20 mouse cellular contexts compared by ENCODE assay signal in genomic region chr3:135285807-135286206, GRCm38 (mm10). TPM values are rescaled to one million over a fixed set of nuclear protein-coding genes. Genes with fewer than 3 reads are reported as not detected.
DNase-seq lines count a peak whose midpoint lies in the region; ATAC-seq and TF ChIP-seq lines count a peak whose summit lies in the region.
"Had no signal": no experiment of that assay in that cellular context is flagged by ENCODE, and none has a peak within 500 bp of the region (broad histone marks: within the 10 kb centered on the region; RNA-seq: fewer than 3 reads in every experiment).

No protein-coding gene starts in this region.

- H3K4me2 ChIP-seq in lung, embryonic 14.5 days = no peak overlapping the region
- H3K4me2 ChIP-seq in lung, embryonic 16.5 days (ENCODE audit: low read depth, low read length) = peak overlapping the region; percentile 26; the same call in 1 of the 2 replicates
- H3K4me2 ChIP-seq: embryonic facial prominence, embryonic 12.5 days; forebrain, embryonic 13.5 days; forebrain, embryonic 15.5 days had no signal

- no peak overlapping the region for H3K4me3 ChIP-seq in lung, embryonic 14.5 days (ENCODE audit: low read depth, low read length)
- H3K4me3 ChIP-seq in lung, embryonic 16.5 days (ENCODE audit: low read length) = peak overlapping the region; percentile 22; the same call in 1 of the 2 replicates
- H3K4me3 ChIP-seq in lung, adult 2 months (replicated peaks; ENCODE audit: extremely low read depth, low read depth, low read length) = no peak overlapping the region
- H3K4me3 ChIP-seq: embryonic facial prominence, embryonic 10.5 days; embryonic facial prominence, embryonic 12.5 days; forebrain, embryonic 13.5 days; forebrain, embryonic 15.5 days had no signal

- no peak for ATAC-seq in lung, embryonic 14.5 days (ENCODE audit: insufficient read depth)
- peak; percentile 56 for ATAC-seq in lung, embryonic 16.5 days (ENCODE audit: low read depth)
- no peak for ATAC-seq in CD4-positive, CD25-positive, alpha-beta regulatory T cell, adult 4 months
- ATAC-seq: forebrain, embryonic 13.5 days; forebrain, embryonic 15.5 days; forebrain, postnatal 0 days had no signal

- no peak for TF ChIP-seq CTCF in lung, embryonic 14.5 days (IDR thresholded peaks at IDR 0.05; ENCODE audit: low read depth)
- no peak for TF ChIP-seq CTCF in lung, adult 2 months (IDR thresholded peaks at IDR 0.05; ENCODE audit: insufficient read depth, low read length)

- no peak overlapping the region for H3K27ac ChIP-seq in lung, embryonic 14.5 days (ENCODE audit: low read depth)
- H3K27ac ChIP-seq in lung, embryonic 16.5 days (ENCODE audit: low read length) = peak overlapping the region; percentile 76; the same call in 1 of the 2 replicates
- H3K27ac ChIP-seq: embryonic facial prominence, embryonic 10.5 days; embryonic facial prominence, embryonic 12.5 days; forebrain, embryonic 13.5 days; forebrain, embryonic 15.5 days had no signal

- H3K4me1 ChIP-seq in lung, embryonic 14.5 days (ENCODE audit: insufficient read depth) = no peaks in the 10 kb centered on the region
- H3K4me1 ChIP-seq in lung, embryonic 16.5 days (replicated peaks; ENCODE audit: control insufficient read depth, insufficient read depth, low read length) = no peaks in the 10 kb centered on the region; the same call in 1 of the 2 replicates
- H3K4me1 ChIP-seq in lung, adult 2 months (ENCODE audit: control insufficient read depth, insufficient read depth, low read length) = 0 out of 2 replicates have a peak, but pooled peaks cover 2% of the 10 kb centered on the region
- H3K4me1 ChIP-seq: embryonic facial prominence, embryonic 12.5 days had no signal

- no peaks in the 10 kb centered on the region for H3K27me3 ChIP-seq in lung, embryonic 14.5 days (ENCODE audit: insufficient read depth, low read length)
- H3K27me3 ChIP-seq in lung, embryonic 16.5 days (ENCODE audit: control insufficient read depth, insufficient read depth, low read depth, low read length) = no peaks in the 10 kb centered on the region
- H3K27me3 ChIP-seq: embryonic facial prominence, embryonic 12.5 days; forebrain, embryonic 13.5 days; forebrain, embryonic 15.5 days had no signal

- H3K9me3 ChIP-seq in lung, embryonic 14.5 days (ENCODE audit: low read depth, low read length) = no peaks in the 10 kb centered on the region
- H3K9me3 ChIP-seq in lung, embryonic 16.5 days (ENCODE audit: control insufficient read depth, low read length) = no peaks in the 10 kb centered on the region
- H3K9me3 ChIP-seq: embryonic facial prominence, embryonic 10.5 days; embryonic facial prominence, embryonic 12.5 days; forebrain, embryonic 13.5 days; forebrain, embryonic 15.5 days had no signal

- peak; percentile 48 for DNase-seq in lung, embryonic 14.5 days
- no peak for DNase-seq in lung, postnatal 10 days
- no peak for DNase-seq in lung, adult 2 months
- peak; percentile 34 for DNase-seq in lung, postnatal 25 days (ENCODE audit: low spot score)
- DNase-seq: adrenal gland, adult 2 months; adrenal gland, postnatal 10 days; adrenal gland, postnatal 25 days; B cell, adult 2 months; cerebellum, adult 11-12 months; cerebellum, adult 2 months; cerebellum, adult 9-10 months; cerebellum, postnatal 10 days; cerebellum, postnatal 25 days; forebrain, postnatal 0 days had no signal

- H3K9ac ChIP-seq in lung, embryonic 14.5 days = no peak overlapping the region
- no peak overlapping the region for H3K9ac ChIP-seq in lung, embryonic 16.5 days (ENCODE audit: low read length)
- H3K9ac ChIP-seq: embryonic facial prominence, embryonic 12.5 days; forebrain, embryonic 13.5 days; forebrain, embryonic 15.5 days; forebrain, postnatal 0 days had no signal

- 62% methylated on average over 3 of the region's 3 CpGs for WGBS in lung, embryonic 14.5 days
- WGBS in lung, embryonic 16.5 days = 45% methylated on average over 3 of the region's 3 CpGs
- WGBS in lung, adult 2 months = 45% methylated on average over 3 of the region's 3 CpGs

- no peaks in the 10 kb centered on the region for H3K36me3 ChIP-seq in lung, embryonic 14.5 days (ENCODE audit: insufficient read depth)
- H3K36me3 ChIP-seq in lung, embryonic 16.5 days (ENCODE audit: control insufficient read depth, insufficient read depth, low read length) = no peaks in the 10 kb centered on the region
- H3K36me3 ChIP-seq: embryonic facial prominence, embryonic 10.5 days; embryonic facial prominence, embryonic 12.5 days; forebrain, embryonic 15.5 days had no signal

- TF ChIP-seq POLR2A in lung, adult 2 months (IDR thresholded peaks at IDR 0.05; ENCODE audit: borderline replicate concordance, extremely low read depth, low read depth, low read length) = no peak

RNA-seq across cellular contexts. Expression of gene Bdh2, which starts 4.8 kb away (rescaled TPM):
- 7.5 and 8.7 TPM in 2 replicates for polyA plus RNA-seq in lung, embryonic 14.5 days (2014; fragmentation: Nextera tagmentation; extraction: Ambion mirVana)
- polyA plus RNA-seq in lung, embryonic 16.5 days (2015; fragmentation: Nextera tagmentation; extraction: Ambion mirVana) = 8.0 and 8.3 TPM in 2 replicates
- polyA plus RNA-seq in lung, adult 2 months (2012; rRNA removed) = 1.1 and 1.2 TPM in 2 replicates
- polyA plus RNA-seq in CD4-positive, CD25-positive, alpha-beta regulatory T cell, adult 4 months (2017; shearing (Covaris generic)) = not detected

RNA-seq across cellular contexts. Expression of gene Slc9b2, which starts 21.7 kb away (rescaled TPM):
- 1.1 and 2.2 TPM in 2 replicates for polyA plus RNA-seq in lung, embryonic 14.5 days (2014; fragmentation: Nextera tagmentation; extraction: Ambion mirVana)
- polyA plus RNA-seq in lung, embryonic 16.5 days (2015; fragmentation: Nextera tagmentation; extraction: Ambion mirVana) = 1.1 and 1.8 TPM in 2 replicates
- polyA plus RNA-seq in lung, adult 2 months (2012; rRNA removed) = 0.05 and 0.14 TPM in 2 replicates
- polyA plus RNA-seq in CD4-positive, CD25-positive, alpha-beta regulatory T cell, adult 4 months (2017; shearing (Covaris generic)) = 10 to 100 TPM; 13.6 to 18.6 TPM

Comparison
In these comparisons a context has a peak if more than half of its experiments do, and no peak if none do; other contexts are left out.
1. DNase-seq: peak in lung, embryonic 14.5 days (single experiment) and lung, postnatal 25 days (single experiment); none in lung, postnatal 10 days (single experiment) and lung, adult 2 months (single experiment).